ENCODE assay signal across 14 mouse cellular contexts in the genomic region with DNA sequence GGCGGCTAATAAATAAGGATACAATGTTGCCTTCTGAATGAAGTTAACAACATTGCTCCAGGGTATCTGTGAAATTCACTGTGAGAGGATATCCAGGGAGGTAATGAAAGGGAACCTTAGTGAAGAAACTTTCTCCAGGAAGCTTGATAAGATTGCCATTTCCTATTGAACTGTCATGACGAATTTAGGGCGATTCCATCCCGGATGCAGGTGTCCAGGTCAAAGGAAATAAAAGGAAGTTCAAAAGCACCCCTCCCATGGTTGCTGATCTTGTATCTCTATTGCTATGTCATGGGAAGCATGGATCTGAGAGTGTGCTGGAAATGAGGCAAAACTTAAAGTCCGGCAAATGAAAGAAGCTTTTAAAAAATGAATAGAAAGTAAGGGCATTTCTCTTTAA.
DNase-seq lines count a peak whose midpoint lies in the region; ATAC-seq lines count a peak whose summit lies in the region.
"Had no signal": no experiment of that assay in that cellular context is flagged by ENCODE, and none has a peak within 500 bp of the region (broad histone marks: within the 10 kb centered on the region; RNA-seq: fewer than 3 reads in every experiment).

No protein-coding gene starts in this region.

- WGBS in kidney, embryonic 15.5 days: 58% methylated on average over 5 of the region's 5 CpGs
- WGBS in midbrain, embryonic 10.5 days: 81% methylated on average over 5 of the region's 5 CpGs

- no peak for ATAC-seq in kidney, embryonic 15.5 days (replicated peaks; ENCODE audit: low FRiP score)
- peak; percentile 25 to 32; a peak in 1 of 4 replicates for ATAC-seq in hematopoietic stem cell, adult 5-6 weeks (replicated peaks in 1 of 2; ENCODE audit: insufficient read depth in 1 of 2, low FRiP score in 2 of 2, low TSS enrichment in 1 of 2, low read depth in 1 of 2, poor library complexity in 2 of 2, severe bottlenecking in 2 of 2)
- ATAC-seq: midbrain, embryonic 15.5 days had no signal

- H3K36me3 ChIP-seq in kidney, embryonic 15.5 days: no peaks in the 10 kb centered on the region
- H3K36me3 ChIP-seq in midbrain, embryonic 10.5 days: no peaks in the 10 kb centered on the region
- H3K36me3 ChIP-seq: lung, embryonic 15.5 days; midbrain, embryonic 15.5 days had no signal

- peak; percentile 5 to 11 for DNase-seq in adrenal gland, postnatal 36 days
- DNase-seq in adrenal gland, postnatal 4 days (ENCODE audit: low spot score in 2 of 2): no peak
- DNase-seq in kidney, adult 11 months: peak; percentile 18
- peak; percentile 13 to 36 for DNase-seq in kidney, postnatal 25 days
- no peak for DNase-seq in cerebellum, postnatal 14 days
- DNase-seq in midbrain, embryonic 10.5 days (ENCODE audit: low spot score): no peak
- DNase-seq: cerebellum, adult 9-11 months; gastrocnemius, postnatal 25 days; layer of hippocampus, postnatal 36 days; left cerebral cortex, postnatal 4 days had no signal

- no peak overlapping the region for H3K27ac ChIP-seq in kidney, embryonic 15.5 days
- no peak overlapping the region for H3K27ac ChIP-seq in midbrain, embryonic 10.5 days (replicated peaks)
- H3K27ac ChIP-seq: lung, embryonic 15.5 days; midbrain, embryonic 15.5 days had no signal

- no peaks in the 10 kb centered on the region for H3K9me3 ChIP-seq in kidney, embryonic 15.5 days (replicated peaks)
- no peaks in the 10 kb centered on the region for H3K9me3 ChIP-seq in midbrain, embryonic 10.5 days (replicated peaks)
- H3K9me3 ChIP-seq: lung, embryonic 15.5 days; midbrain, embryonic 15.5 days had no signal

- H3K4me3 ChIP-seq in kidney, embryonic 15.5 days (replicated peaks): no peak overlapping the region
- H3K4me3 ChIP-seq in midbrain, embryonic 10.5 days: no peak overlapping the region
- H3K4me3 ChIP-seq: lung, embryonic 15.5 days; midbrain, embryonic 15.5 days had no signal

- H3K4me1 ChIP-seq in kidney, embryonic 15.5 days: no peaks in the 10 kb centered on the region
- no peaks in the 10 kb centered on the region for H3K4me1 ChIP-seq in midbrain, embryonic 10.5 days
- H3K4me1 ChIP-seq: lung, embryonic 15.5 days; midbrain, embryonic 15.5 days had no signal

- H3K9ac ChIP-seq in kidney, embryonic 15.5 days: no peak overlapping the region
- H3K9ac ChIP-seq: lung, embryonic 15.5 days; midbrain, embryonic 15.5 days had no signal

- H3K27me3 ChIP-seq in kidney, embryonic 15.5 days: no peaks in the 10 kb centered on the region
- no peaks in the 10 kb centered on the region for H3K27me3 ChIP-seq in midbrain, embryonic 10.5 days (ENCODE audit: low read depth, poor library complexity, severe bottlenecking)
- H3K27me3 ChIP-seq: lung, embryonic 15.5 days; midbrain, embryonic 15.5 days had no signal

- H3K4me2 ChIP-seq in kidney, embryonic 15.5 days: no peak overlapping the region
- H3K4me2 ChIP-seq: lung, embryonic 15.5 days; midbrain, embryonic 15.5 days had no signal

Comparison
In these comparisons a context has a peak if more than half of its experiments do, and no peak if none do; other contexts are left out.
1. DNase-seq: peak in adrenal gland, postnatal 36 days (2 of 2), kidney, adult 11 months (single experiment) and kidney, postnatal 25 days (2 of 2); none in adrenal gland, postnatal 4 days (0 of 2), cerebellum, postnatal 14 days (0 of 2) and midbrain, embryonic 10.5 days (single experiment).